11 mouse cellular contexts compared by ENCODE assay signal in genomic region chr6:136096269-136096668, GRCm38 (mm10).
DNase-seq lines count a peak whose midpoint lies in the region; ATAC-seq and TF ChIP-seq lines count a peak whose summit lies in the region.
"Had no signal": no experiment of that assay in that cellular context is flagged by ENCODE, and none has a peak within 500 bp of the region (broad histone marks: within the 10 kb centered on the region; RNA-seq: fewer than 3 reads in every experiment).

No protein-coding gene starts in this region.

- no peaks in the 10 kb centered on the region for H3K36me3 ChIP-seq in hindbrain, postnatal 0 days (ENCODE audit: insufficient read depth, low read length)
- no peaks in the 10 kb centered on the region for H3K36me3 ChIP-seq in hindbrain, embryonic 13.5 days
- H3K36me3 ChIP-seq in lung, postnatal 0 days (ENCODE audit: insufficient read depth, low read length): no peaks in the 10 kb centered on the region
- H3K36me3 ChIP-seq: embryonic facial prominence, embryonic 12.5 days; heart, embryonic 12.5 days had no signal

- DNase-seq in hindbrain, postnatal 0 days (ENCODE audit: low spot score): peak; percentile 30
- DNase-seq in lung, postnatal 0 days (ENCODE audit: low spot score): no peak
- no peak for DNase-seq in lung, postnatal 4 days
- DNase-seq in embryo, embryonic 9.5 days (ENCODE audit: extremely low spot score): peak; percentile 10
- DNase-seq in retina, embryonic 14.5 days (ENCODE audit: low spot score): peak; percentile 35
- no peak for DNase-seq in c-Kit-positive CD71-positive TER-119-positive erythroid progenitor cells, embryonic 14.5 days (ENCODE audit: low spot score)
- DNase-seq: left cerebral cortex, postnatal 4 days; thymus, postnatal 14 days had no signal

- WGBS in hindbrain, postnatal 0 days: 36% methylated on average over 1 of the region's 1 CpGs
- 28% methylated on average over 1 of the region's 1 CpGs for WGBS in hindbrain, embryonic 13.5 days
- 26% methylated on average over 1 of the region's 1 CpGs for WGBS in lung, postnatal 0 days

- no peak overlapping the region for H3K4me2 ChIP-seq in hindbrain, postnatal 0 days (ENCODE audit: low read depth, low read length)
- H3K4me2 ChIP-seq in hindbrain, embryonic 13.5 days: no peak overlapping the region
- no peak overlapping the region for H3K4me2 ChIP-seq in lung, postnatal 0 days (replicated peaks; ENCODE audit: low read depth, low read length)
- H3K4me2 ChIP-seq: embryonic facial prominence, embryonic 12.5 days; heart, embryonic 12.5 days had no signal

- H3K9ac ChIP-seq in hindbrain, postnatal 0 days (replicated peaks; ENCODE audit: low read length): no peak overlapping the region
- H3K9ac ChIP-seq in hindbrain, embryonic 13.5 days: no peak overlapping the region
- H3K9ac ChIP-seq in lung, postnatal 0 days (replicated peaks; ENCODE audit: low read depth): no peak overlapping the region
- H3K9ac ChIP-seq: embryonic facial prominence, embryonic 12.5 days; heart, embryonic 12.5 days had no signal

- no peak for ATAC-seq in hindbrain, postnatal 0 days
- ATAC-seq in hindbrain, embryonic 13.5 days (ENCODE audit: low FRiP score): no peak
- no peak for ATAC-seq in lung, postnatal 0 days

- peak; percentile 57 for TF ChIP-seq CTCF in hindbrain, postnatal 0 days (IDR thresholded peaks at IDR 0.05; ENCODE audit: low read depth)
- peak; percentile 60 for TF ChIP-seq CTCF in lung, postnatal 0 days (IDR thresholded peaks at IDR 0.05)

- no peak overlapping the region for H3K4me3 ChIP-seq in hindbrain, postnatal 0 days (ENCODE audit: low read length)
- H3K4me3 ChIP-seq in hindbrain, embryonic 13.5 days: no peak overlapping the region
- no peak overlapping the region for H3K4me3 ChIP-seq in lung, postnatal 0 days (ENCODE audit: low read depth, low read length)
- H3K4me3 ChIP-seq: embryonic facial prominence, embryonic 12.5 days; heart, embryonic 12.5 days had no signal

- no peaks in the 10 kb centered on the region for H3K4me1 ChIP-seq in hindbrain, postnatal 0 days (ENCODE audit: insufficient read depth, low read length)
- no peaks in the 10 kb centered on the region; the same call in 1 of the 2 replicates for H3K4me1 ChIP-seq in hindbrain, embryonic 13.5 days (replicated peaks)
- H3K4me1 ChIP-seq in lung, postnatal 0 days (ENCODE audit: insufficient read depth, low read depth, low read length): no peaks in the 10 kb centered on the region
- H3K4me1 ChIP-seq: heart, embryonic 12.5 days had no signal

- H3K27ac ChIP-seq in hindbrain, postnatal 0 days: no peak overlapping the region
- H3K27ac ChIP-seq in hindbrain, embryonic 13.5 days: no peak overlapping the region
- H3K27ac ChIP-seq in lung, postnatal 0 days (ENCODE audit: low read length): no peak overlapping the region
- H3K27ac ChIP-seq: embryonic facial prominence, embryonic 12.5 days had no signal

- no peak for TF ChIP-seq EP300 in lung, postnatal 0 days (IDR thresholded peaks at IDR 0.05)

- H3K27me3 ChIP-seq in hindbrain, postnatal 0 days (ENCODE audit: insufficient read depth, low read length): no peaks in the 10 kb centered on the region
- H3K27me3 ChIP-seq in hindbrain, embryonic 13.5 days: no peaks in the 10 kb centered on the region
- H3K27me3 ChIP-seq in lung, postnatal 0 days (replicated peaks; ENCODE audit: insufficient read depth, low read length): no peaks in the 10 kb centered on the region
- H3K27me3 ChIP-seq: embryonic facial prominence, embryonic 12.5 days; heart, embryonic 12.5 days had no signal

- no peaks in the 10 kb centered on the region for H3K9me3 ChIP-seq in hindbrain, postnatal 0 days (ENCODE audit: low read length)
- no peaks in the 10 kb centered on the region for H3K9me3 ChIP-seq in hindbrain, embryonic 13.5 days
- H3K9me3 ChIP-seq in lung, postnatal 0 days (ENCODE audit: low read length): no peaks in the 10 kb centered on the region
- H3K9me3 ChIP-seq: embryonic facial prominence, embryonic 12.5 days; heart, embryonic 12.5 days had no signal

Comparison
In these comparisons a context has a peak if more than half of its experiments do, and no peak if none do; other contexts are left out.
1. DNase-seq: peak in hindbrain, postnatal 0 days (single experiment), embryo, embryonic 9.5 days (single experiment) and retina, embryonic 14.5 days (single experiment); none in lung, postnatal 0 days (single experiment), lung, postnatal 4 days (0 of 2) and c-Kit-positive CD71-positive TER-119-positive erythroid progenitor cells, embryonic 14.5 days (single experiment).